Mouse (Mus musculus) brain, embryonic 14.5 days (tissue): ENCODE results near the gene Ikbkg.

Source experiments
- CTCF ChIP-seq: fragments of 200-500 bp; IDR thresholded peaks from 2 replicates; pipeline ENCODE4 v1.5.1; 2012; ENCODE audit warnings: inconsistent platforms, mild to moderate bottlenecking, moderate library complexity, borderline replicate concordance; ENCODE audit not compliant: insufficient read depth, insufficient read length; ENCODE audit errors: extremely low read depth
- POLR2A ChIP-seq: fragments of 200-500 bp; IDR thresholded peaks from 2 replicates; pipeline ENCODE4 v1.6.1; 2012; ENCODE audit warnings: mild to moderate bottlenecking, inconsistent platforms, borderline replicate concordance; ENCODE audit not compliant: poor library complexity, insufficient read depth, insufficient read length, severe bottlenecking; ENCODE audit errors: extremely low read depth

- TF ChIP-seq CTCF (peak; percentile 35; the same call in 1 of the 2 replicates), POLR2A (peak; percentile 53; the same call in 1 of the 2 replicates)
Observed at GRCm38 (mm10) chrX:74392535-74393443, at the start of gene Ikbkg, which contains the start of gene Fam3a.
